Mouse (Mus musculus) Muller cell, postnatal 12 days (primary cell): Measurements from ENCODE around the gene Yod1.

Experiments used
- DNase-seq: peaks from one replicate; pipeline ENCODE4 v3.0.0-alpha.2; 2015; ENCODE audit errors: inconsistent ontology term

Gene Yod1

GRCm38 (mm10) chr1:130769925-130770324, 52.8 kb downstream of the Yod1 start:
- no peak for DNase-seq

GRCm38 (mm10) chr1:130770487-130770886, 53.4 kb downstream of the Yod1 start:
- no peak for DNase-seq

- no peak for DNase-seq
Measured at GRCm38 (mm10) chr1:130770981-130771494, 53.9 kb downstream of the Yod1 start.
